Mouse (Mus musculus): ENCODE data around the gene Cabp1.

GRCm38 (mm10) chr5:115170150-115170549 lies 24.0 kb downstream of the Cabp1 start:
- no peak for TF ChIP-seq CTCF (IDR thresholded peaks at IDR 0.05; ENCODE audit: insufficient read depth, low read depth, low read length)
- no peak for TF ChIP-seq POLR2A (IDR thresholded peaks at IDR 0.05; ENCODE audit: insufficient read depth, low read depth, low read length)

All from olfactory bulb, adult 2 months (tissue).